Mouse (Mus musculus) ES-E14 (cell line): Measurements from ENCODE around the gene Atg2b.

Source experiments
- CHD2 ChIP-seq: IDR thresholded peaks from 2 replicates; pipeline ENCODE4 v1.6.1; 2014; ENCODE audit warnings: mild to moderate bottlenecking, low read depth, low read length, inconsistent platforms
- MAFK ChIP-seq: IDR thresholded peaks from 2 replicates; pipeline ENCODE4 v1.6.1; 2014; ENCODE audit warnings: mild to moderate bottlenecking, low read depth, low read length, inconsistent platforms; ENCODE audit not compliant: insufficient read depth
- ZC3H11A ChIP-seq: IDR thresholded peaks from 2 replicates; pipeline ENCODE4 v1.6.1; 2012; ENCODE audit warnings: low read depth, mild to moderate bottlenecking, inconsistent platforms, low read length, borderline replicate concordance
- ZNF384 ChIP-seq: IDR thresholded peaks from 2 replicates; pipeline ENCODE4 v1.6.1; 2012; ENCODE audit warnings: low read depth, low read length, inconsistent platforms

DNA sequence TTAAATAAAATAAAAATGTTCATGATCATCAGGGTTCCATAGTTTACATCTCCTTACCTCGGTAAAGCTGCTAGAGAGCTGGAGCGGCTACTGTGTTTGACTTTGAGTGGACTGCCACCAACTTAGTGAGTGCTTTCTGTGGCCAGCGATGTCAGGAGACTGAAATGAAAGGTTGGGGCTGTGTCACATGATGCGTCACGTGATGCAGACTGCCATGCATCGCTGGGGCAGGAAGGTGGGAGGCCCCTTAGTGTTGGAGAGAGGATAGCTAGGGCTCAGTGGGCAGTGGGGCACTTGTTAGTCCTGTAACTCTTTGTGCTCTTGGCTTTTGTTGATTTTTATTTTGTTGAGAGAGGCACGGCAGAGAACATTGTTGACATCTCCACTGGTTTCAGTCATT, 10.8 kb upstream of the Atg2b start:
- TF ChIP-seq MAFK (no peak), ZC3H11A (no peak), ZNF384 (no peak), CHD2 (no peak)
